Mouse (Mus musculus): Measurements from ENCODE around the gene Gm20809. TPM values are rescaled to one million over a fixed set of nuclear protein-coding genes. Genes with fewer than 3 reads are reported as not detected.
"Not testable (repeated sequence)": the region's sequence is repeated elsewhere in the genome, so short reads cannot be mapped to it uniquely, and the experiment has no call there.

Gm20809 gene
- total RNA-seq (2021), result not detected

DNA sequence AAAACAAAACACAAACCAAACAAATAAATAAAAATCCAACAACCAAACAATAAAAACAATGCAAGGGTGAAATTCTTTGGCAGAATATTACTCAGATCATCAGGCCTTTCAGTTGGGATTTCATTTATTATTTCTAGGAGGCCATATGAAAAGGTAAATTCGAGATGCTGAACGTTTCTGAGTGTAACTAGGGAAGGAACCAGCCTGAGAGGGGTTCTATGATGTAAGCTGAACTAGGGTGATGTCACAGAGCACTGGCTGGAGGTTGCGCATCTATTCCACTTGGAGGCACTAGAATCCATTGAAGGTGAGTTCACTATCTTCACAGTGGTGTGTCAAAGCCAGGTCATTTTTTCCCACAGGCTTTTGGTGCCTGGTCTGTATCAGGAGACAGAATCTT, at the start of gene Gm20809:
Gene Gm20809, plus strand, starts transcription at position 301 of the 400 bp plus-strand sequence.
- DNase-seq; intact Hi-C loops (cut with DNase I): not testable (repeated sequence)
